Mouse (Mus musculus) layer of hippocampus, postnatal 36 days (tissue): Measurements from ENCODE around the gene Tmem221. TPM values are rescaled to one million over a fixed set of nuclear protein-coding genes. Genes with fewer than 3 reads are reported as not detected.

Experiments
- DNase-seq, 2 experiments: peaks; one replicate each; pipeline ENCODE4 v3.0.0; 2022
- total RNA-seq, 2 experiments: library from RNA; stranded (reverse); gene quantifications; 2 replicates each; pipeline ENCODE4 v1.2.3; 2021

Gene Tmem221
- total RNA-seq, 2 experiments from 2014 or later, result not detected

GRCm38 (mm10) chr8:71577856-71578387 lies 19.3 kb upstream of the Tmem221 start:
- DNase-seq, result peak in 1 of 2 experiments; percentile 56

GRCm38 (mm10) chr8:71575020-71575419 lies 16.3 kb upstream of the Tmem221 start:
- no peak for DNase-seq

- no peak for DNase-seq
Measured at GRCm38 (mm10) chr8:71574426-71574825, 15.8 kb upstream of the Tmem221 start.

- DNase-seq, result peak; percentile 80 to 89
Measured at GRCm38 (mm10) chr8:71572847-71573633, 14.4 kb upstream of the Tmem221 start.

- DNase-seq, result no peak
Measured at GRCm38 (mm10) chr8:71572077-71572476, 13.4 kb upstream of the Tmem221 start.

GRCm38 (mm10) chr8:71570291-71570954 lies 11.8 kb upstream of the Tmem221 start:
- DNase-seq, result peak; percentile 94 to 95

GRCm38 (mm10) chr8:71569366-71570290 lies 11.0 kb upstream of the Tmem221 start:
- peak; percentile 76 to 81 for DNase-seq

- DNase-seq, result no peak
Measured at GRCm38 (mm10) chr8:71568941-71569340, 10.3 kb upstream of the Tmem221 start.

- peak; percentile 67 to 77 for DNase-seq
Measured at GRCm38 (mm10) chr8:71568387-71568937, 9.8 kb upstream of the Tmem221 start, which contains the start of gene Slc27a1. Gene Slc27a1, plus strand, starts transcription at chr8:71568882.

- no peak for DNase-seq
Measured at GRCm38 (mm10) chr8:71567587-71567986, 8.9 kb upstream of the Tmem221 start.

- DNase-seq, result no peak
Measured at GRCm38 (mm10) chr8:71566501-71566900, 7.8 kb upstream of the Tmem221 start, which contains the start of gene Nxnl1. Gene Nxnl1, minus strand, starts transcription at chr8:71566601.

- no peak for DNase-seq
Measured at GRCm38 (mm10) chr8:71563992-71564391, 5.3 kb upstream of the Tmem221 start.

GRCm38 (mm10) chr8:71562751-71563150 lies 4.1 kb upstream of the Tmem221 start:
- DNase-seq, result peak; percentile 56 to 74

- peak; percentile 46 to 68 for DNase-seq
Measured at GRCm38 (mm10) chr8:71561401-71561800, 2.7 kb upstream of the Tmem221 start.

- DNase-seq, result no peak
Measured at GRCm38 (mm10) chr8:71560765-71561164, 2.1 kb upstream of the Tmem221 start.

GRCm38 (mm10) chr8:71560071-71560470 lies 1.4 kb upstream of the Tmem221 start:
- DNase-seq, result no peak

- no peak for DNase-seq
Measured at GRCm38 (mm10) chr8:71558958-71559690, 453 bp upstream of the Tmem221 start.

- DNase-seq, result no peak
Measured at GRCm38 (mm10) chr8:71554644-71555043, 4.0 kb downstream of the Tmem221 start.

GRCm38 (mm10) chr8:71554001-71554400 lies 4.7 kb downstream of the Tmem221 start:
- DNase-seq, result no peak

GRCm38 (mm10) chr8:71552770-71553169 lies 5.9 kb downstream of the Tmem221 start:
- no peak for DNase-seq

- no peak for DNase-seq
Measured at GRCm38 (mm10) chr8:71550754-71551153, 7.9 kb downstream of the Tmem221 start.
